14 mouse cellular contexts compared by ENCODE assay signal in genomic region chr4:128132876-128133646, GRCm38 (mm10).
DNase-seq lines count a peak whose midpoint lies in the region; ATAC-seq and TF ChIP-seq lines count a peak whose summit lies in the region.
"Had no signal": no experiment of that assay in that cellular context is flagged by ENCODE, and none has a peak within 500 bp of the region (broad histone marks: within the 10 kb centered on the region; RNA-seq: fewer than 3 reads in every experiment).

No protein-coding gene starts in this region.

- ATAC-seq in forebrain, embryonic 15.5 days (replicated peaks), result no peak
- no peak for ATAC-seq in forebrain, embryonic 13.5 days
- no peak for ATAC-seq in midbrain, postnatal 0 days (ENCODE audit: low FRiP score)
- ATAC-seq: CD4-positive, CD25-positive, alpha-beta regulatory T cell, adult 4 months; intestine, postnatal 0 days had no signal

- peak overlapping the region; percentile 27; the same call in 1 of the 2 replicates for H3K27ac ChIP-seq in forebrain, embryonic 15.5 days (replicated peaks)
- no peak overlapping the region for H3K27ac ChIP-seq in forebrain, embryonic 13.5 days
- H3K27ac ChIP-seq in layer of hippocampus, adult 2 months, result no peak overlapping the region
- H3K27ac ChIP-seq in midbrain, postnatal 0 days (ENCODE audit: low read depth, low read length), result no peak overlapping the region
- H3K27ac ChIP-seq: embryonic facial prominence, embryonic 13.5 days; stomach, embryonic 15.5 days had no signal

- H3K9ac ChIP-seq in forebrain, embryonic 15.5 days (replicated peaks), result no peak overlapping the region
- no peak overlapping the region for H3K9ac ChIP-seq in forebrain, embryonic 13.5 days
- H3K9ac ChIP-seq in midbrain, postnatal 0 days (replicated peaks; ENCODE audit: low read length, poor library complexity, severe bottlenecking), result no peak overlapping the region
- H3K9ac ChIP-seq: embryonic facial prominence, embryonic 13.5 days; stomach, embryonic 15.5 days had no signal

- intact Hi-C loops in left cerebral cortex, postnatal 4 days (cut with DNase I), result no loop called here

- 52% methylated on average over 11 of the region's 11 CpGs for WGBS in forebrain, embryonic 15.5 days
- WGBS in forebrain, embryonic 13.5 days, result 59% methylated on average over 11 of the region's 11 CpGs
- 59% methylated on average over 11 of the region's 11 CpGs for WGBS in midbrain, postnatal 0 days

- H3K4me3 ChIP-seq in forebrain, embryonic 15.5 days, result no peak overlapping the region
- H3K4me3 ChIP-seq in forebrain, embryonic 13.5 days, result no peak overlapping the region
- no peak overlapping the region for H3K4me3 ChIP-seq in layer of hippocampus, adult 2 months
- no peak overlapping the region for H3K4me3 ChIP-seq in midbrain, postnatal 0 days (ENCODE audit: low read depth, low read length)
- H3K4me3 ChIP-seq: embryonic facial prominence, embryonic 13.5 days; myocyte; stomach, embryonic 15.5 days had no signal

- TF ChIP-seq CTCF in layer of hippocampus, adult 2 months (conservative IDR thresholded peaks at IDR 0.05), result no peak
- TF ChIP-seq CTCF in midbrain, postnatal 0 days (IDR thresholded peaks at IDR 0.05), result no peak

- peaks cover 22% of the 10 kb centered on the region for H3K4me1 ChIP-seq in forebrain, embryonic 15.5 days
- H3K4me1 ChIP-seq in forebrain, embryonic 13.5 days, result peaks cover 22% of the 10 kb centered on the region
- peaks cover 7% of the 10 kb centered on the region for H3K4me1 ChIP-seq in midbrain, postnatal 0 days (ENCODE audit: insufficient read depth, low read length)
- H3K4me1 ChIP-seq: stomach, embryonic 15.5 days had no signal

- no peak overlapping the region for H3K4me2 ChIP-seq in forebrain, embryonic 15.5 days (replicated peaks)
- H3K4me2 ChIP-seq in forebrain, embryonic 13.5 days, result no peak overlapping the region
- H3K4me2 ChIP-seq in midbrain, postnatal 0 days (ENCODE audit: low read depth, low read length, poor library complexity, severe bottlenecking), result no peak overlapping the region
- H3K4me2 ChIP-seq: embryonic facial prominence, embryonic 13.5 days; liver, embryonic 11.5 days; stomach, embryonic 15.5 days had no signal

- H3K36me3 ChIP-seq in forebrain, embryonic 15.5 days, result no peaks in the 10 kb centered on the region
- H3K36me3 ChIP-seq in forebrain, embryonic 13.5 days (ENCODE audit: poor library complexity, severe bottlenecking), result no peaks in the 10 kb centered on the region
- no peaks in the 10 kb centered on the region for H3K36me3 ChIP-seq in midbrain, postnatal 0 days (ENCODE audit: insufficient read depth, low read length)
- H3K36me3 ChIP-seq: embryonic facial prominence, embryonic 13.5 days; stomach, embryonic 15.5 days had no signal

- no peaks in the 10 kb centered on the region for H3K9me3 ChIP-seq in forebrain, embryonic 15.5 days
- H3K9me3 ChIP-seq in forebrain, embryonic 13.5 days (replicated peaks), result no peaks in the 10 kb centered on the region
- H3K9me3 ChIP-seq in midbrain, postnatal 0 days (ENCODE audit: low read length), result no peaks in the 10 kb centered on the region
- H3K9me3 ChIP-seq: embryonic facial prominence, embryonic 13.5 days; stomach, embryonic 15.5 days had no signal

- no peaks in the 10 kb centered on the region for H3K27me3 ChIP-seq in forebrain, embryonic 15.5 days
- no peaks in the 10 kb centered on the region for H3K27me3 ChIP-seq in forebrain, embryonic 13.5 days
- no peaks in the 10 kb centered on the region for H3K27me3 ChIP-seq in midbrain, postnatal 0 days (ENCODE audit: insufficient read depth, low read length)
- H3K27me3 ChIP-seq: embryonic facial prominence, embryonic 13.5 days; stomach, embryonic 15.5 days had no signal

- DNase-seq in left cerebral cortex, postnatal 4 days, result peak; percentile 80
- no peak for DNase-seq in left cerebral cortex, adult 11 months (ENCODE audit: low spot score)
- DNase-seq in layer of hippocampus, adult 2 months (ENCODE audit: low spot score in 2 of 2), result peak; percentile 50 to 61
- peak; percentile 44 for DNase-seq in midbrain, postnatal 0 days (ENCODE audit: low spot score)
- no peak for DNase-seq in heart, adult 11 months
- DNase-seq: lung, postnatal 10 days had no signal

Comparison
In these comparisons a context has a peak if more than half of its experiments do, and no peak if none do; other contexts are left out.
1. DNase-seq: peak in left cerebral cortex, postnatal 4 days (single experiment), layer of hippocampus, adult 2 months (2 of 2) and midbrain, postnatal 0 days (single experiment); none in left cerebral cortex, adult 11 months (single experiment) and heart, adult 11 months (single experiment).